Mouse (Mus musculus) left cerebral cortex, adult 9 months (tissue): ENCODE measurements around the gene Fer.

ENCODE experiments used
- DNase-seq, 2 experiments: peaks; one replicate each; pipeline ENCODE4 v3.0.0; 2022; ENCODE audit warnings: low spot score in 2 of 2

Fer gene

DNA sequence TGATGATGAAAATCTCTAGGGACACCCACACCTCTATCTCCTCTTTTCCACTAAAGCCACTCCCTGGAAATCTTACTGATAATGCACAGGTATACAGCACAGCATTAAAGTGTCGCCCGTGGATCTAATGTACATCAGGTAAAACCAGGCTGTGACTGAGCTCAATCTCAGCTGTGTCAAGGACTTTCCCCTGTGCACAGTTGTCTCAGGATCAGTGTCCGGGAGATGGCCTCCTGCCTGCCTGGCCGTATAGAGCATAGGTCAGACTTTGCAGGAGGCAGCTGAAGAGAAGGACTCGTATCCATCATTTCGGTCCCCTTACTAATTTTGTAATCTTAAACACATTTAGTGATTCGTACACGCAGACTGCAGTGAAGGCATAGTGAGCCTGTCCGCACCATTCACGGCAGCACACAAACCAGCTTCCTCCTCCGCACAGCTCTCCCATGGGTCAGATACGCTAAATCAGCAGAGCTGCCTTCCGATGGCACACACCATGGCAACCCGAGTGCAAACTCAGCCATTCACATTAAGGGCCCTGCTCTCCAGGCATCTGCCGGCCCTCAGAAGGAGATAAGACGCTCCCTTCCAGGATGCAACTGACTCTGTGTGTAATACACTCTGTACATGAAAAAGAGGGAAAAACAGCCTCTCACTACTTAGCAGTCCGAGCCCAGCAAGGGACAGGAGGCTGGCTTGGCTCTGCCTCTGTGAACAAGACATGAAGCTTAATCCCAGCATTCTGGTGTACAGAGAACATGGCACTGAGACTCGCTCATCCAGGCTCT lies 277.4 kb downstream of the Fer start:
- no peak for DNase-seq

DNA sequence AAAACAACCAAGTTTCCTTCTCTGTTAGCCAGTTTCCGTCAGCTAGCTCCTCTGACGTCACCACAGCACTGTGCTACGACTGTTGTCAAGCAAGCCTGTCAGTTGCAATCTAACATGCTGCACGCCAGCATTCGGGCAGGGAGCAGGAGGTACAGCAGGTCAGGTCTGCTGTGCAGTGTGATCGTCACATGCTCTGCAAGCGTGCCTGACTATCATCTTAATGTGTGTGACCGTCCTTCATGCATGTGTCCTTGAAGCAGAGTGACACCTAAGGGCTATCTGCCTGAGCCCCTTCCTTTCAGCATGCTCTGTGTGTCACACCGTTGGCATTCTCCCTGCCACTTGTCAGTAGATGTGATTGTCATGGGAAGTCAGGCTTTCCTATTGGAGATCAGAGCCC lies 279.0 kb downstream of the Fer start:
- no peak for DNase-seq

DNA sequence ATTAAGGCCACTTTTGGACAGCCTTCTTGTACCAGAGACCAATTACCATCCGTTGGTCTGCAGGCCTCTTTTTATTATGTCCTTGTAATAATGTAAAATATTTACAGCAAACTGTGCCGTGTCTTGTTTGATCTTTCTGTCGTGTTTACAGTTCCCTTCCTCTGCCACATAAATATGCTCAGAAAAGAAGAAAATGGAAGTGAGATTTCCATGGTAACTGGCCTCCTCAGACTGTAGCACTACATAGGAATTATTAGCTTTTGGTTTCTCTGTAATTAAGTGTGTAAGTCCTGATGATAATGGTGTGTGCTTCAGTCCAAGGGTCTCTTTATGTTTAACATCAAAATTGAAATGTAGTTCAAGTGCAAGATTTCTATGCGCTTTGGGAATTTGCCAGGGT lies 283.5 kb downstream of the Fer start:
- DNase-seq: no peak

DNA sequence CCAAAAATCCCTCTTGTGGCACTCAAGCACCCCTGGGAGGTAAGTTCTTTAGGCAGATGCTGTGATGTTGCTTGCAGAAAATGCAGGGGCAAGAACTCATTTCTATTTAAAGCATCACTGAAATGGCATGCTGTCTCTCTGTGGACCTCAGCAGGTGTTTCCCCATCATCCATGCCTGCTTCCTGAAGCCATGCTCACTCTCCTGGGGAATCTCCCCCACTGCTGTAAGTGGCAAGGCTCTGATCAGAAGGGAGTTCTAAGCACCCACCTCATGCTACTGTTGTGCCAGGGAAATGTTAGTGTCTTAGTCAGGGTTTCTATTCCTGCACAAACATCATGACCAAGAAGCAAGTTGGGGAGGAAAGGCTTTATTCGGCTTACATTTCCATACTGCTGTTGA lies 287.9 kb downstream of the Fer start:
- DNase-seq: no peak

DNA sequence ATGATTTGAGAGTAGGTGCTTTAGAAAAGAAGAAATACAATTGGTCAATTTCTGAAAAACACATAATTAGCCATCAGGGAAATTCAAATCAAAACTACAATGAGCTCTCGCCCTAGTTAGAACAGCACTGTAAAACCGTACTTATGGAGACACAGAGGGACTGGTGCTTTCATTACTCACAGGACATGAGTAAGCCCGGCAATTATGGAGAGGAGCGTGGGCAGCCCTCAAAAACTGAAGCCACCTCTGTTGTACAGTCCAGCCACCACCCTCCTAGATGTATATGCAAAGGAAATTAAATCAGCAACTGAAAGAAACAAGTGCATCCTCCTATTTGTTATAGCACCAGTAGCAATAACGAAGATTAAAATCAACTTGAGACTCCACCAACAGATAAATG lies 304.9 kb downstream of the Fer start:
- DNase-seq: peak in 1 of 2 experiments; percentile 23

DNA sequence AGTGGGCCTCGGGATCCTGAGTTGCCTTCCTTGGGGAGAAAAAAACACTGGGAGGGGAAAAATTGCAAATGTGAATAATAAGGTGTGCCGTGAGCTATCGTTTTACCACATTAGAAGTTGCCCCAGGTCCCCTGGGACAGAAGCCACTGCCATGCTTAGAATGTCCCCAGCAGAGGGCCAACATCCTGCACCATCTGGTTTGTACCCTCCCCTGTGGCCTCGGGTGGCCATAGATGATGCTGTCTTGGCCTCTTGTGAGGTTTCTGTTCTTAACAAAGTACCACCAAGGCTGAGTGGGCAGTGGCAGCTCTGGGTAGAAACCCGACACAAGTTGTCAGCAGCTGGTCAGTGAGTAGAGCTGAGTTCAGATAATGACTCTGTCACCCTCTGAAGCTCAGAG lies 307.2 kb downstream of the Fer start:
- DNase-seq: no peak

DNA sequence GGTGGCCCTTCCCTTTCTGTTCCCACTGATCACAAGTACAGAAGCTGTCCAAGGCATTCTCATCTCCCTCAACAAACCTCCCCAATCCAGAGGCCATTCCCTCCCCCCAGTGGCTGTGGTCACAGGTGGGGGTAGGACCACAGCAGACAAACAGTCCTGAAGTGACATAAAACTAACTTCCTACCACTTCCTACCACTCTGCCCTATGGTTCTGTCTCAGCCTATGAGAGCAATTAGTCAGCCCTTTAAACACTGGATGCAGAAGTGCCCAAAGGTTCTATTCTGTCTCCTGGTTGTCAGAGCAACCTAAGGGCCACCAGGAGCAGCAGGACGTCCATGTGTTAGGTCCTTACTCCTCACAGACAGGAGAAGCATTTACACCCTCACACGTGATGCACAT lies 309.6 kb downstream of the Fer start:
- no peak for DNase-seq

DNA sequence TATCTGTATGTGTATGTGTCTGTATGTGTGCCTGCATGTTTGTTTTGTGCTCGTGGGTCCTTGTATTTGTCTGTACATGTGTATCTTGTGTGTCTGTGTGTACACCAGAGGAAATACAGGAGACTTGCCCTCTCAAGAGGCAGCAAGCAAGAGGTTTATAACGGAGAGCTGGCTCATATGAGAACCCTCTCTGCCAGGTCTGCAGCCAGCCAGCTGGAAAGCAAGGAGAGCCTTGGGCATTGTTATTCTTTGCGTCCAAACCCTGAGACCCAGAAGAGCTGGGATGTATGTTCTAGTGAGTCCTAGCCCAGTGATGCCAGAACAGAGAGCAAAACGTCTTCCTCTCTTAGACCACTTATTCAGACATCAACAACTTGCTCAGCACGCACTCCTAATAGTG lies 317.7 kb downstream of the Fer start:
- DNase-seq: no peak

DNA sequence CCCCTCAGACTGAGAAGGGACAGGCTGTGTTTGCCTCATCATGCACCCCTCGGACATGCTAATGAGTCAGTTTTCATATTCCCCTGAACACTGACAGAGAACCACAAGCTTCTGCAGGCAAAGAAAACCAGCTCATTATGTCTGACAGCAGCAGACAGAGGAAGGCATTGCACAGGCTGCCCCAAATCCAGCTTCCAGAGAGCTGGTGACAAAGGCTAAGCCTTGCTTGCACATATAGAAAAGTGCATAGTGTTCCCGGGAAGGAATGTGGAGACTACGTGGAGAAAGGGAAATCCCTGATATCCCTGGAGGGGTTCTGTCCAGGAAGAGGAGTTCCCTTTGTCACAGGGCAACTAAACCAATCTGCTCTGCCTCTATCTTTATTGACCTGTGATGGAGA lies 318.4 kb downstream of the Fer start:
- DNase-seq: no peak

DNA sequence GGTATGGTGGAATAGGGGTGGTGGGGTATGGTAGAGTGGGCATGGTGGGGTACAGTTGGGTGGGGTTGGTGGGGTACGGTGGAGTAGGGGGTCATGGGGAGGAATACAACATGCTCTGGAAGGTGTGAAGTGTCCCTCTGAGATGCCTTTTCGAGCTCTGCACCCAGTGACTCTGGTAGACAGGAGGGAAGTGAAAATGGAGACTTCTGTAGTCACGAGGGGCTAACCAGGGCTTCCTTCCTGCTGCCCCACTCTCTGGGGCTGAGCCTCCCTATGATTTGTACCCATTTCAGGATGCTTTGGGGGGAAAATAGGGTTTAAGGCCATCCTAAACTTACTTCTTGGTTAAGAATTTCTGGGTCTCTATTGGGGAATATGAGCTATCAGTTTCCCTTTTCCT lies 319.7 kb downstream of the Fer start:
- DNase-seq: no peak

DNA sequence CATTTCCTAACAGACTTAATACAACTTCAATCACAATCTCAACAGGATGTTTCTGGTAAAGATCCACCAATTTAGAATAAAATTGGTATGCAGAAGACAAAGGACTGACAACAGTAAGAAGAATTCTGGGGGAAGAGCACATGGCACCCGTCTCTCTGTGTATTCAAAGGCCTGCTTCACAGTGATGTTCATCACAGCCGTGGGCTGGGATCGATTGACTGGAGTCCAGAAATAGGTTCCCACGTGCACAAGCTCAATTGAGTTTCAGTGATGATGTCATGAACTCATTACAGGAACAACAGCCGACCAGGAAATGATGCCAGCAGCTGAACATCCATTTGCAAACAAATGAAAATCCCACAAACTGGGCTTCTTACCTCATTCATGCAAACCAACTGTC lies 320.3 kb downstream of the Fer start:
- DNase-seq: peak; percentile 3 to 20
